22 mouse cellular contexts compared by ENCODE assay signal in the genomic region with DNA sequence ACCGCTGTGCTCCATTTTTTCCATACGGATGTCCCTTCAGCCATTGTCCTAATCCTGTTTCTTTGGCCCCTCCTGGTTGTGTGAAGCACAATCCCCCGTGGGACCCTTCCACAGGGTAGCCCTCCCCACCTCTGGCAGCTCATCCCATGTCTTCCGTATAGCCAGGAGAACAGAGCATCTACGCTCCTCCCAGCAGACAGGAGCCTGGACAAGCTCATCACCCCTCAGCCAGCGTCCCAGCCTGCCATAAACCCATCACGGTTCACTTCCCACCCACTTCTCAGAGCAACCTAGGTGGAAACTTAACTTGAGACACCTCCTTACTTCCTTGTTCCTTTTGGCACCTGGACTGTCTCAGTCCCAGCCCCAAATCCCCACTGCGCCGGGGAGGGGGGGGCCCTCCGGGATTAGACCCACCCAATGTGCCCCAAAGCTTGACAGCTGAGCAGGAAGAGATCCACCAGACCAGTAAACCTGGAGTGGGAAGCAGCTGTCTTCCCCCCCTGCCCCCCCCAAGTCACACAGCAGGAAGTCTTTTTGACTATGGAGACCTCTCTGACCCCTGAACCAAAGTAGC. TPM values are rescaled to one million over a fixed set of nuclear protein-coding genes. Genes with fewer than 3 reads are reported as not detected.
DNase-seq lines count a peak whose midpoint lies in the region; ATAC-seq and TF ChIP-seq lines count a peak whose summit lies in the region.
"Had no signal": no experiment of that assay in that cellular context is flagged by ENCODE, and none has a peak within 500 bp of the region (broad histone marks: within the 10 kb centered on the region; RNA-seq: fewer than 3 reads in every experiment).

No protein-coding gene starts in this region.

- no peak overlapping the region for H3K4me3 ChIP-seq in hindbrain, postnatal 0 days (ENCODE audit: low read length)
- H3K4me3 ChIP-seq in hindbrain, embryonic 13.5 days: no peak overlapping the region
- no peak overlapping the region for H3K4me3 ChIP-seq in midbrain, embryonic 11.5 days (ENCODE audit: low read depth, low read length)
- H3K4me3 ChIP-seq in midbrain, embryonic 16.5 days (ENCODE audit: low read depth, low read length): no peak overlapping the region
- 0 out of 2 replicates have a peak overlapping the region, but pooled peaks have one; percentile 5 for H3K4me3 ChIP-seq in intestine, postnatal 0 days (ENCODE audit: low read depth, low read length)
- H3K4me3 ChIP-seq: embryonic facial prominence, embryonic 13.5 days; heart, embryonic 15.5 days; limb, embryonic 12.5 days; lung, embryonic 15.5 days; midbrain, embryonic 12.5 days; neural tube, embryonic 13.5 days had no signal

- H3K4me1 ChIP-seq in hindbrain, postnatal 0 days (ENCODE audit: insufficient read depth, low read length): no peaks in the 10 kb centered on the region
- 0 out of 2 replicates have a peak, but pooled peaks cover 5% of the 10 kb centered on the region for H3K4me1 ChIP-seq in hindbrain, embryonic 13.5 days (replicated peaks)
- no peaks in the 10 kb centered on the region for H3K4me1 ChIP-seq in midbrain, embryonic 11.5 days (ENCODE audit: control insufficient read depth, insufficient read depth, low read length)
- H3K4me1 ChIP-seq in midbrain, embryonic 16.5 days (ENCODE audit: control insufficient read depth, insufficient read depth, low read length): no peaks in the 10 kb centered on the region
- H3K4me1 ChIP-seq in intestine, postnatal 0 days (replicated peaks; ENCODE audit: control insufficient read depth, insufficient read depth, low read length): peaks cover 12% of the 10 kb centered on the region; the same call in 1 of the 2 replicates
- H3K4me1 ChIP-seq: midbrain, embryonic 12.5 days; neural tube, embryonic 13.5 days had no signal

- ATAC-seq in hindbrain, postnatal 0 days: 0 out of 2 replicates have a peak, but pooled peaks have one; percentile 10
- ATAC-seq in hindbrain, embryonic 13.5 days (ENCODE audit: low FRiP score): no peak
- no peak for ATAC-seq in midbrain, embryonic 11.5 days (ENCODE audit: low FRiP score)
- no peak for ATAC-seq in midbrain, embryonic 16.5 days
- ATAC-seq in intestine, postnatal 0 days: peak; percentile 37
- ATAC-seq: inflammation-experienced regulatory T-cells, adult 6 months; Patski had no signal

- no peaks in the 10 kb centered on the region for H3K27me3 ChIP-seq in hindbrain, postnatal 0 days (ENCODE audit: insufficient read depth, low read length)
- H3K27me3 ChIP-seq in hindbrain, embryonic 13.5 days: no peaks in the 10 kb centered on the region
- no peaks in the 10 kb centered on the region for H3K27me3 ChIP-seq in midbrain, embryonic 11.5 days (ENCODE audit: control insufficient read depth, insufficient read depth, low read length)
- H3K27me3 ChIP-seq in midbrain, embryonic 16.5 days (ENCODE audit: control insufficient read depth, insufficient read depth, low read depth, low read length): no peaks in the 10 kb centered on the region
- no peaks in the 10 kb centered on the region for H3K27me3 ChIP-seq in intestine, postnatal 0 days (replicated peaks; ENCODE audit: control insufficient read depth, insufficient read depth, low read length)
- H3K27me3 ChIP-seq: embryonic facial prominence, embryonic 13.5 days; heart, embryonic 15.5 days; lung, embryonic 15.5 days; midbrain, embryonic 12.5 days; neural tube, embryonic 13.5 days; Patski had no signal

- no peak for TF ChIP-seq CTCF in hindbrain, postnatal 0 days (IDR thresholded peaks at IDR 0.05; ENCODE audit: low read depth)
- TF ChIP-seq CTCF in intestine, postnatal 0 days (IDR thresholded peaks at IDR 0.05; ENCODE audit: low read depth): no peak

- no peaks in the 10 kb centered on the region for H3K36me3 ChIP-seq in hindbrain, postnatal 0 days (ENCODE audit: insufficient read depth, low read length)
- H3K36me3 ChIP-seq in hindbrain, embryonic 13.5 days: no peaks in the 10 kb centered on the region
- no peaks in the 10 kb centered on the region for H3K36me3 ChIP-seq in midbrain, embryonic 11.5 days (ENCODE audit: control insufficient read depth, insufficient read depth, low read length)
- H3K36me3 ChIP-seq in midbrain, embryonic 16.5 days (ENCODE audit: control insufficient read depth, insufficient read depth, low read length): no peaks in the 10 kb centered on the region
- no peaks in the 10 kb centered on the region for H3K36me3 ChIP-seq in intestine, postnatal 0 days (ENCODE audit: control insufficient read depth, insufficient read depth)
- H3K36me3 ChIP-seq: embryonic facial prominence, embryonic 13.5 days; heart, embryonic 15.5 days; limb, embryonic 12.5 days; lung, embryonic 15.5 days; midbrain, embryonic 12.5 days; neural tube, embryonic 13.5 days had no signal

- H3K27ac ChIP-seq in hindbrain, postnatal 0 days: no peak overlapping the region
- H3K27ac ChIP-seq in hindbrain, embryonic 13.5 days: no peak overlapping the region
- H3K27ac ChIP-seq in midbrain, embryonic 11.5 days (ENCODE audit: low read depth, low read length): no peak overlapping the region
- no peak overlapping the region for H3K27ac ChIP-seq in midbrain, embryonic 16.5 days (ENCODE audit: low read length)
- peak overlapping the region; percentile 80 for H3K27ac ChIP-seq in intestine, postnatal 0 days (ENCODE audit: low read depth, low read length)
- H3K27ac ChIP-seq: embryonic facial prominence, embryonic 13.5 days; heart, embryonic 15.5 days; limb, embryonic 12.5 days; liver, embryonic 14.5 days; lung, embryonic 15.5 days; macrophage; midbrain, embryonic 12.5 days; neural tube, embryonic 13.5 days had no signal

- H3K9ac ChIP-seq in hindbrain, postnatal 0 days (replicated peaks; ENCODE audit: low read length): no peak overlapping the region
- H3K9ac ChIP-seq in hindbrain, embryonic 13.5 days: no peak overlapping the region
- no peak overlapping the region for H3K9ac ChIP-seq in midbrain, embryonic 11.5 days (ENCODE audit: low read length)
- no peak overlapping the region for H3K9ac ChIP-seq in midbrain, embryonic 16.5 days (ENCODE audit: low read depth, low read length)
- H3K9ac ChIP-seq in intestine, postnatal 0 days (ENCODE audit: low read depth, low read length): no peak overlapping the region
- H3K9ac ChIP-seq: embryonic facial prominence, embryonic 13.5 days; heart, embryonic 15.5 days; limb, embryonic 12.5 days; liver, embryonic 14.5 days; lung, embryonic 15.5 days; midbrain, embryonic 12.5 days; neural tube, embryonic 13.5 days had no signal

- DNase-seq in hindbrain, postnatal 0 days (ENCODE audit: low spot score): no peak
- peak; percentile 53 for DNase-seq in midbrain, embryonic 11.5 days (ENCODE audit: low spot score, missing footprints)
- no peak for DNase-seq in cerebellum, adult 11-12 months
- no peak for DNase-seq in urinary bladder, adult 18-20 months (ENCODE audit: low spot score in 2 of 2)
- DNase-seq: adrenal gland, adult 8-10 months; cerebellum, postnatal 10 days; right cerebral cortex, adult 18-20 months had no signal

- H3K9me3 ChIP-seq in hindbrain, postnatal 0 days (ENCODE audit: low read length): no peaks in the 10 kb centered on the region
- no peaks in the 10 kb centered on the region for H3K9me3 ChIP-seq in hindbrain, embryonic 13.5 days
- H3K9me3 ChIP-seq in midbrain, embryonic 11.5 days (ENCODE audit: control insufficient read depth, low read length): no peaks in the 10 kb centered on the region
- no peaks in the 10 kb centered on the region for H3K9me3 ChIP-seq in midbrain, embryonic 16.5 days (replicated peaks; ENCODE audit: control insufficient read depth, low read length, poor library complexity, severe bottlenecking)
- no peaks in the 10 kb centered on the region for H3K9me3 ChIP-seq in intestine, postnatal 0 days (ENCODE audit: control insufficient read depth)
- H3K9me3 ChIP-seq: embryonic facial prominence, embryonic 13.5 days; heart, embryonic 15.5 days; limb, embryonic 12.5 days; lung, embryonic 15.5 days; midbrain, embryonic 12.5 days; neural tube, embryonic 13.5 days had no signal

- WGBS in hindbrain, postnatal 0 days: 75% methylated on average over 10 of the region's 10 CpGs
- 85% methylated on average over 10 of the region's 10 CpGs for WGBS in hindbrain, embryonic 13.5 days
- 88% methylated on average over 10 of the region's 10 CpGs for WGBS in midbrain, embryonic 11.5 days
- 86% methylated on average over 10 of the region's 10 CpGs for WGBS in midbrain, embryonic 16.5 days
- 30% methylated on average over 10 of the region's 10 CpGs for WGBS in intestine, postnatal 0 days

- no peak overlapping the region for H3K4me2 ChIP-seq in hindbrain, postnatal 0 days (ENCODE audit: low read depth, low read length)
- H3K4me2 ChIP-seq in hindbrain, embryonic 13.5 days: no peak overlapping the region
- H3K4me2 ChIP-seq in midbrain, embryonic 11.5 days: no peak overlapping the region
- H3K4me2 ChIP-seq in midbrain, embryonic 16.5 days (ENCODE audit: low read length): no peak overlapping the region
- peak overlapping the region; percentile 44 for H3K4me2 ChIP-seq in intestine, postnatal 0 days (replicated peaks; ENCODE audit: low read depth)
- H3K4me2 ChIP-seq: embryonic facial prominence, embryonic 13.5 days; heart, embryonic 15.5 days; limb, embryonic 12.5 days; lung, embryonic 15.5 days; midbrain, embryonic 12.5 days; neural tube, embryonic 13.5 days had no signal

RNA-seq across cellular contexts. Expression of gene Muc4, which starts 27.1 kb away (rescaled TPM):
- not detected in 2 replicates for total RNA-seq in hindbrain, postnatal 0 days (2014; rRNA removed)
- polyA plus RNA-seq in hindbrain, postnatal 0 days (2015; fragmentation: Nextera tagmentation; extraction: Ambion mirVana): not detected in 2 replicates
- not detected in 2 replicates for polyA plus RNA-seq in hindbrain, embryonic 13.5 days (2015; fragmentation: Nextera tagmentation; extraction: Ambion mirVana)
- 0.19 and 0.29 TPM in 2 replicates for polyA plus RNA-seq in midbrain, embryonic 11.5 days (2014; fragmentation: Nextera tagmentation; extraction: Ambion mirVana)
- polyA plus RNA-seq in midbrain, embryonic 16.5 days (2015; fragmentation: Nextera tagmentation; extraction: Ambion mirVana): not detected in 2 replicates
- 0.95 and 1.0 TPM in 2 replicates for polyA plus RNA-seq in intestine, postnatal 0 days (2015; fragmentation: Nextera tagmentation; extraction: Ambion mirVana)
- total RNA-seq: adrenal gland, adult 8-10 months; hematopoietic stem cell, adult 5-6 weeks; layer of hippocampus, postnatal 14 days had no signal
- polyA plus RNA-seq: heart, embryonic 15.5 days; limb, embryonic 12.5 days; macrophage; neural tube, embryonic 13.5 days; Patski had no signal

Comparison
In these comparisons a context has a peak if more than half of its experiments do, and no peak if none do; other contexts are left out.
1. ATAC-seq: peak in hindbrain, postnatal 0 days (single experiment) and intestine, postnatal 0 days (single experiment); none in hindbrain, embryonic 13.5 days (single experiment), midbrain, embryonic 11.5 days (single experiment) and midbrain, embryonic 16.5 days (single experiment).